Mouse (Mus musculus) testis, adult 2 months (tissue): ENCODE results near the gene Clgn. TPM values are rescaled to one million over a fixed set of nuclear protein-coding genes. Genes with fewer than 3 reads are reported as not detected.
A peak's percentile ranks its signal among the peaks of the same experiment; 100 is the strongest.

ENCODE experiments used
- H3K27ac ChIP-seq: fragments of 200-500 bp; 2 replicates; pipeline ENCODE4 v1.5.1; 2012; ENCODE audit warnings: low read depth, low read length; ENCODE audit not compliant: control insufficient read depth, insufficient read depth
- H3K27me3 ChIP-seq: fragments of 200-500 bp; 2 replicates; pipeline ENCODE4 v1.6.1; 2012; ENCODE audit warnings: mild to moderate bottlenecking, low read length, moderate library complexity; ENCODE audit not compliant: control insufficient read depth, insufficient read depth
- H3K36me3 ChIP-seq: fragments of 200-500 bp; 2 replicates; pipeline ENCODE4 v1.6.1; 2012; ENCODE audit warnings: mild to moderate bottlenecking, low read length; ENCODE audit not compliant: control insufficient read depth, insufficient read depth
- H3K4me1 ChIP-seq: fragments of 200-500 bp; 2 replicates; pipeline ENCODE4 v1.6.1; 2012; ENCODE audit warnings: low read length; ENCODE audit not compliant: control insufficient read depth, insufficient read depth
- H3K4me3 ChIP-seq: fragments of 200-500 bp; 2 replicates; pipeline ENCODE4 v1.5.1; 2012; ENCODE audit warnings: low read depth, mild to moderate bottlenecking, low read length, moderate library complexity, mixed read lengths; ENCODE audit not compliant: control insufficient read depth
- CTCF ChIP-seq: fragments of 200-500 bp; IDR thresholded peaks from 2 replicates; pipeline ENCODE4 v1.5.1; 2012; ENCODE audit warnings: low read depth, mild to moderate bottlenecking, inconsistent platforms, low read length, moderate library complexity; ENCODE audit not compliant: control insufficient read depth, insufficient read depth, insufficient replicate concordance
- POLR2A ChIP-seq: fragments of 200-500 bp; IDR thresholded peaks from 2 replicates; pipeline ENCODE4 v1.6.1; 2012; ENCODE audit warnings: low read depth, mild to moderate bottlenecking, inconsistent platforms, low read length, moderate library complexity; ENCODE audit not compliant: control insufficient read depth
- polyA plus RNA-seq: library from polyadenylated mRNA; depleted of rRNA; stranded (reverse); fragments of >200 nt; gene quantifications from 2 replicates; pipeline ENCODE4 v1.2.3, GENCODE M21; 2012; rRNA removed

Gene Clgn
- 125 and 174 TPM in 2 replicates for polyA plus RNA-seq

DNA sequence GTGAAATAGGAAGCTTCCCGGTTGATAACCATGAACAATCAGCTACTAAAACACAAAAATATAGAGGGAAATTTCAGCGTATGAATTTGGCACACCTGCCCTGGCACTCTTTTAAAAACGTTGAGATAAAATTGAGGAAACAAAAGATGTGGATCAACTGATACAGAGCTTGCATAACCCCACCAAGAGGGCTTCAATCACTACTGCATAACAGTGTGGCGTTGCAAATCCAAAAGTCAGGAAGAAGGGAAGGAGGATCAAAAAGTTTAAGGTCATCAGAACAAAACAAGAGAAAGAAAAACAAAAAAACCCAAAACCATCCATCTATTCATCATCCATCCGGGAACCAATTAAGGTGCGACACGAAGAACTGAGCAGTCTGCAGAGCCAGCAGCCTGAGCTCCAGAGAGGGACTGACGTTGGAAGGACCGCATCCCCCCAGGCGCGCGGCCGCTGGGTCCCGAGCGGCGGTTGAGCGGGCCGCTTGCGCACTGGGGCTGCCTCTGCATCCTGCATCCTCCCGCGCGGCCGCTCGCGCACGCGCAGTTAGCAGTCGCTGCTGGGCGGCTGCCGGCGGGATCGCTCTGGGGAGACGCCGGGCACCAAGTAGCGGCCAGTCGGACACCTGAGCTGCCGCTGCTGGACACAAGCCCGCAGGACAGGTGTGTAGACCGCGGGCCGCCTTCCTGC, at the start of gene Clgn:
TSS of gene Clgn (plus strand) at position 552 of the 690 bp plus-strand sequence.
- Histone ChIP-seq H3K27me3 (no peaks in the 10 kb centered on the region), H3K4me1 (peaks cover 4% of the 10 kb centered on the region), H3K4me3 (peak within 1 kb of the TSS; percentile 94), H3K27ac (peak within 1 kb of the TSS; percentile 92), H3K36me3 (no peaks in the 10 kb centered on the region; the same call in none of the 2 replicates)
- TF ChIP-seq POLR2A (peak; percentile 81), CTCF (no peak)

DNA sequence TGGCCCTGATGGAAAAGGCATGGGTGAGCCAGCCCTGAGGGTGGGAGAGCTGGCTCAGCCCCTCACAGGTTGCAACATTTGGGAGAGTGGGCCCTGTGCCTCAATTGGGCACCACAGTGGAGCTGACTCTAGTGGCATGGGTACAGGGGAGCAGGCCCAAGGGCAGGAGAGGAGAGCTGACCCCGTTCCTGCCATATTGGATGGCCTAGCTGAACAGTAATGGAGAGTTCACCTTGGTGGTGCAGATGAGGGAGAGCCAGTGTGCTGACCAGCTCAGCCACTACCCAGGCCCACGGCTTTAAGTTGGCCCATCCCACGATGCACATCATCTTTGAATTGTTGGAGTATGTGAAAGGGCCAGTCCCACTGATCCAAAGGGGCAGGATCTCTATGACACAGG, 47.6 kb upstream of the Clgn start:
- no peak overlapping the region for H3K4me3 ChIP-seq
- TF ChIP-seq CTCF = no peak
- no peak for TF ChIP-seq POLR2A
- H3K36me3 ChIP-seq = no peaks in the 10 kb centered on the region
- no peak overlapping the region for H3K27ac ChIP-seq
- H3K4me1 ChIP-seq = no peaks in the 10 kb centered on the region
- no peaks in the 10 kb centered on the region for H3K27me3 ChIP-seq

DNA sequence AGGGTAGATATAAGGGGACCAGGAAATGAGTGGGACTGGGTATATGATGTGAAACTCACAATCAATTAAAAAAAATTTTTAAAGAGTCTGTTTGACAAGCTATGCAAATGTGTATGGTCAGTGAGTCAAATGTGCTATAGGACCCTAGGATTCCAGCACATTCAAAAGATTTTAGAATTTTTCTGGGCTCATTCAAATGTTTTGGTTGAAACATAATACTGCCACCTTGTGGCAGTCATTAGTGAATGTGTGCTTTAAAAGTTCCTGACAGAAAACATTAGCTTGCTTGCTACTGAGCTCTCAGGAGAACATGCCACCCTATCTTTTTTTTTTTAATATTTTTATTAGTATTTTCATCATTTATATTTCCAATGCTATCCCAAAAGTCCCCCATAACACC, 47.0 kb upstream of the Clgn start:
- Histone ChIP-seq H3K4me1 (peaks cover 3% of the 10 kb centered on the region; the same call in 1 of the 2 replicates), H3K27me3 (no peaks in the 10 kb centered on the region), H3K27ac (no peak overlapping the region), H3K4me3 (no peak overlapping the region), H3K36me3 (no peaks in the 10 kb centered on the region)
- TF ChIP-seq CTCF = no peak
- no peak for TF ChIP-seq POLR2A

GRCm38 (mm10) chr8:83348263-83348662, 41.4 kb upstream of the Clgn start, which contains the start of gene Mgat4d:
Gene Mgat4d (plus strand): TSS chr8:83348471.
- H3K27ac ChIP-seq = peak within 1 kb of the TSS; percentile 89
- H3K4me1 ChIP-seq = peaks cover 11% of the 10 kb centered on the region
- peak within 1 kb of the TSS; percentile 83 for H3K4me3 ChIP-seq
- TF ChIP-seq POLR2A (peak; percentile 95), CTCF (no peak)
- H3K36me3 ChIP-seq = no peaks in the 10 kb centered on the region
- no peaks in the 10 kb centered on the region for H3K27me3 ChIP-seq

- no peaks in the 10 kb centered on the region for H3K36me3 ChIP-seq
- H3K27ac ChIP-seq = no peak overlapping the region
- H3K27me3 ChIP-seq = no peaks in the 10 kb centered on the region
- peaks cover 11% of the 10 kb centered on the region for H3K4me1 ChIP-seq
- TF ChIP-seq POLR2A = no peak
- TF ChIP-seq CTCF = no peak
- H3K4me3 ChIP-seq = no peak overlapping the region
These were observed 38.4 kb upstream of the Clgn start for GRCm38 (mm10) chr8:83351315-83351714.

- no peaks in the 10 kb centered on the region; the same call in 1 of the 2 replicates for H3K36me3 ChIP-seq
- H3K4me1 ChIP-seq = no peaks in the 10 kb centered on the region
- TF ChIP-seq POLR2A = no peak
- TF ChIP-seq CTCF = no peak
- H3K27me3 ChIP-seq = no peaks in the 10 kb centered on the region
- H3K27ac ChIP-seq = no peak overlapping the region
- H3K4me3 ChIP-seq = no peak overlapping the region
These were observed 26.4 kb upstream of the Clgn start for GRCm38 (mm10) chr8:83363156-83363769.

- H3K36me3 ChIP-seq = no peaks in the 10 kb centered on the region; the same call in 1 of the 2 replicates
- no peak for TF ChIP-seq CTCF
- no peak for TF ChIP-seq POLR2A
- no peaks in the 10 kb centered on the region for H3K27me3 ChIP-seq
- H3K4me3 ChIP-seq = no peak overlapping the region
- H3K27ac ChIP-seq = no peak overlapping the region
- H3K4me1 ChIP-seq = no peaks in the 10 kb centered on the region
These were observed 12.4 kb upstream of the Clgn start for GRCm38 (mm10) chr8:83377231-83377630.
